Mouse (Mus musculus) spleen, postnatal 36 days (tissue): Measurements from ENCODE around the gene Vmn2r56.
"Not testable (repeated sequence)": the region's sequence is repeated elsewhere in the genome, so short reads cannot be mapped to it uniquely, and the experiment has no call there.

Experiments
- DNase-seq, 2 experiments: peaks; one replicate each; pipeline ENCODE4 v3.0.0; 2022; ENCODE audit warnings: low spot score in 2 of 2, mixed read lengths in 1 of 2

Vmn2r56 gene

DNA sequence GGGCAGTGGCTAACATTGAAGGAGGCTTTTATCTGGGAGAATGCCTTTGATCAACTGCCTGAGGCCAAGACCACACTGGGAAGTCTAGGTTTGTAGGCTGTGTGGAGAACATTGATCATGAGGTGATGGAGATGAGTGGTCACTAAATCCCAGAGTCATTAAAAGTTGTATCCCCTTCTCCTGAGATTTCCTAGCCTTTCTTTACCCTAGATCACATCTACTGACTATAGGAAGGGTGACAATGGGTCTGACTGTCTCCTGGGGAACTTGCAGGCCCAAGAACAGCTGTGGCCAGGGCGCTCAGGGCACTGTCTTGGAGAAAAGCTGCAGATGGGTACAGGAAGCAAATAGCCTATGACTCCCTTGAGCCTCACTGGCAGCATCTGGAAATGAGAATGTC lies at the start of gene Vmn2r56:
Vmn2r56 (minus strand) TSS at position 101 of the 400 bp plus-strand sequence.
- DNase-seq, result no peak

DNA sequence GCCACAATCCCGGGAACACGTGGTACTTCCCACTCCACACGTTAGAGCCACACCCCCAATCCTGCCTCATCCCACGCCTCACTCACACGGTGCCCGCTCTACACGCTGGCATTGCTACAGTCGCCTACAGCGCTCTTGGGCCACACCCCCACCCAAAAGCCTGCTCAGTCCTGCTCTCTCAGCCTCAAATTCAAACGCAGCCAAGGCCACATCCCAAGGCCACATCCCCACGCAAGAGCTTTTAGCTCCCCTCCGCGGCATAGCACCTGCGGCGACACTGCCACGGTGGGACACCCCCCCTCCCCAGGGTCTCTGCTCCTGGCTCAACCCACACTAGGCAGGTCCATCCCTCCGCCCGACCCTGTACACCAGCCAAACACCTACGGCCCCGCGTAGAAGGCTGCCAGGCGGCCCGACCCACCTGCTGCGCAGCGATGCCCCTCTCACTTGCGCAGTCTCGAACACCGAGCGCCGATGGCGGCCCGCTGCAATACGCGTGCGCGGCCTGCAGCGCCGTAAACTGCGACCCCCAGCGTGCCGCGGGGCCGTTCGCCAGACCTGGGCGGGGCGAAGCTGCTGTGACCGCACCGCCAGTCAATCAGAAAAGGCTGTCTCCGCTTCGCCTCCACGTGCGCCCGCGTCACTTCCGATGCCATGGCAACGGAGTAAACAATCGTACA lies 45.5 kb upstream of the Vmn2r56 start:
- DNase-seq, result peak; percentile 67 to 68

DNA sequence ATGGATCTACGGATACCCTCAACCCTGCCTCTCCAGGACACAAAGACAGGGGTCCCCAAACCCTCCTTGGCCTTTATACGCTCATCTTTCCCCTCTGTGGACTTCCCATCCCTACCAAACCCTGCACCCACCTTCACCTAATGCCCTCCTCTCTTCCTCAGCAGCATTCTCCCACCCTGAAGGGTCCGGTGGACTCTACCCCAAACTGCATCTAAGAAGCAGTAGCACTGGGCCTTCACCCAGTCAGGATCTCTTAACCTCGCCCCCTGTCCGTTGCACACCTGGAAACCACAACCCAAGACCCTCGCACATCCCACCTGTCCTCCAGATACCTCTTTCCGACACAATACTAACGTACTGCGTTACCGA lies 45.0 kb upstream of the Vmn2r56 start:
- no peak for DNase-seq

DNA sequence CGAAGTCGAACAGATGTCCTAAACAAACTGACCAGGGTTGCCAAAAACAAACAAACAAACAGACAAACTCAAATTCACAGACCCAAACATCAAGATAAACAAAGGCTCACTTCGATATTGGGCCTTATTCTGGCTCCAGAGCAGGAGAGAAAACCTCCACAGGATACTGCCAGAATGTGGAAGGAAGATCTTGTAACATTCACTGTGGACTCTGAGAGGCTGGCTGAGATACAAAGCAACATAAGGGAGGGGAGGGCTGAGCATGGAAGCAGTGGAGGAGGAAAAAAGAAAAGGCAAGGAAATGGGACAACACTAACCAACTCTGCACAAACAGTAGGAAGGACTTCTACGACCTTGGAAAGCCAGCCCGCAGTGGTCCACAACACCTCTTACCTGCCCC lies 44.3 kb upstream of the Vmn2r56 start:
- no peak for DNase-seq

DNA sequence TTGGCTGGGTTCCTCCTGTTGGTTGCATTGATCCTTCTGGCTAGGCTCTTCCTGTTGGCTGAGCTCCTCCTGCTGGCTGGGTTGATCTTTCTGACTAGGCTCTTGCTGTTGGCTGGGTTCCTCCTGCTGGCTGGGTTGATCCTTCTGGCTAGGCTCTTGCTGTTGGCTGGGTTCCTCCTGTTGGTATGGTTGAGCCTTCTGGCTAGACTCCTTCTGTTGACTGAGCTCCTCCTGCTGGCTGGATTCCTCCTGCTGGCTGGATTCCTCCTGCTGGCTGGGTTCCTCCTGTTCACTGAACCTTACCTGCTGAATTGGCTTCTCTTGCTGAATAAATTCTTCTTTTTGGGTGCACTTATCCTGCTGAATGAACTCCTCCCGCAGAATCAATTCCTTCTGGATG lies 39.8 kb upstream of the Vmn2r56 start:
- DNase-seq, result no peak

DNA sequence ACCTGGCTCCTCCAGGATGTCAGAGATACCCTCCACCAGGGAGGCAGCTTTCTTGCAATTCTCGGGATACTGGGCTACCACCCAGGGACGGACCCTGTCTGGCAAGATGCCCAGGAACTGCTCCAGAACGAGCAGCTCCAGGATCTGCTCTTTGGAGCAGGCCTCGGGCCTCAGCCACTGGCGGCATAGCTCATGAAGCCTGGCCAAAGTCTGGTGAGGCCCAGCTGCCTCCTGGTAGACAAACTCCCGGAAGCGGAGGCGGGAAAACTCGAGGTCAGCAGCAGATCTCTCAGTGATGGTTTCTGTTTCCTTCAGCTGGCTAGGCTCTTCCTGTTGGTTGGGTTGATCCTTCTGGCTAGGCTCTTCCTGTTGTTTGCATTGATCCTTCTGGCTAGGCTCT lies 39.3 kb upstream of the Vmn2r56 start:
- DNase-seq, result no peak

DNA sequence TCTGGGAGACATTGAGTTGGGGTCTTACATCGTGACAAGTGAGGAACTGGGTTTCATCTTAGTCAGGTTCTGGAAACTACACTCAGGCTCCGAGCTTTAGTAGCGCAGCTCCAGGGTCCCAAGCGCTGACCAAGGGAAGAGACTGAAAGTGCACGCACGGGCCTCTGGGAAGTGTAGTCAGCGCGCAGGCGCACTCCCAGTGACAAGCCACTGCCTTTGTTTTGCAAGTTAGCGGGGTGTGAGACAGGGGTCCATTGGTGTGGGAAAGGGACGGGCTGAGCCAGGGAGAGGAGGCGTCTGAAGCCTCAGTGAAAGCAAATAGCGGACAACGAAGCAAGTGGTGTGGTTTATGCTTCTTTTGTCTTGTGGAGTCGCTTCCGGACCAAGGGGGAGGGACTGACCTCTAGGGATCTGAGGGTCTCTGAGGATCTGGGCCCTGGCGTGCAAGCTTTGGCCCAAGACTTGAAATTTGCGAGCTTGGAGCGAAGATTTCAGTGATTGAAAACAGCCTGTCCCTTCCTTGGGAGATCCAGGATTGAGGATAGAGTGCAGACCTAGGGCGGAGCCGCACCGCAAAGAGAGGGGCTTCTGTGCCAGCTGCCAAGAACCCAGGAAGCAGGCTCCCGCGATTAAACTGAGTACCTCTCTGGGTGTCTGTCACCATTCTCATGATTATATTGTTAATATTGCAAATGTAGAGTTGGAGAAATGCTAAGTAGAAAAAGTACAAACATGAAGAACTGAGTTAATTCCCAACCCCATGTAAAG lies 14.8 kb upstream of the Vmn2r56 start:
- no peak for DNase-seq

DNA sequence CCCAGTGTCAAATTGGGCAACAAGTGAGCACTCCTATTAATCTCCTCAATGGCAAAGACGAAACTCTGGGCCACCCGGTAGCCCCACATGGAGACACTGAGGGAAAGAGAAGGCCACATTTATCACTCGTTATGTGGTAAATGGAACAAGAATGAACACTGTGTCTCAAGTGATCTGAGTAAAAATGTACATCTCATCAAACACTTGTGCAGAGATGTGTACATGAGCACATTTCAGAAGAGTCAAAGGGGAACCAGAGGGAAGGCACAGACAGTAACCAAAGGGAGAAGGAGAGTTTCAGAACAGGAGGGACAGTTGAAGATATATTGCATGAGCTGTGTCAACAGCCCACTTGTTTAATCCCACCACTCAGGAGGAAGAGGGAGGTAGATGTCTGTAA lies 49.9 kb downstream of the Vmn2r56 start, which contains the start of gene Vmn2r55:
Vmn2r55 (minus strand) TSS at position 101 of the 400 bp plus-strand sequence.
- not testable (repeated sequence) for DNase-seq

DNA sequence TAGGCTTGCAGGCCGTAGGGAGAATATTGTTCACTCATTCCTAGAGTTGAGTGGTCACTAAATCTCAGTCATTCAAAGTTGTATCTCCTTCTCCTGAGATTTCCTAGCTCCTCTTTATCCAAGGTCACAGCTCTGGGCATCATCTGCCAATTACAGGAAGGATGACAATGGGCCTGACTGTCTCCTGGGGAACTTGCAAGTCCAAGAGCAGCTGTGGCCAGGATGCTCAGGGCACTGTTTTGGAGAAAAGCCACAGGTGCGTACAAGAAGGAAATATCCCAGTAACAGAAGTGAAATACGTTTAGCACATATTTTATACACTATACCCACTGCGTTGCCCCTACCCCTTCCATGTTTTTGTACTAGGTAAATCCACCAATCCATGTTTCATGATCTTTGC lies 94.6 kb downstream of the Vmn2r56 start, which contains the start of gene Vmn2r54:
Vmn2r54 (minus strand) TSS at position 101 of the 400 bp plus-strand sequence.
- DNase-seq, result not testable (repeated sequence)
